Mouse (Mus musculus): ENCODE measurements around the gene Tshb.

GRCm38 (mm10) chr3:102737106-102737505 is 45.4 kb downstream of the Tshb start:
- TF ChIP-seq POLR2AphosphoS2 (IDR thresholded peaks at IDR 0.05; ENCODE audit: insufficient read length, low read depth): no peak
- no peak for TF ChIP-seq POLR2A (IDR thresholded peaks at IDR 0.05; ENCODE audit: insufficient read length, low read depth)
- no peak for TF ChIP-seq USF1 (IDR thresholded peaks at IDR 0.05; ENCODE audit: low read depth)
- no peak for TF ChIP-seq TCF12 (IDR thresholded peaks at IDR 0.05; ENCODE audit: insufficient read depth, poor library complexity, severe bottlenecking)
- TF ChIP-seq MYOG (IDR thresholded peaks at IDR 0.05; ENCODE audit: control insufficient read depth in 1 of 3, insufficient read depth in 1 of 3, insufficient read length in 2 of 3, low read depth in 2 of 3): no peak
- TF ChIP-seq E2F4 (IDR thresholded peaks at IDR 0.05; ENCODE audit: insufficient read depth): no peak
- no peak for TF ChIP-seq MAX (IDR thresholded peaks at IDR 0.05; ENCODE audit: low read depth)

All from myocyte (in vitro differentiated cells).